Mouse (Mus musculus): Measurements from ENCODE around the gene Chid1. TPM values are rescaled to one million over a fixed set of nuclear protein-coding genes. Genes with fewer than 3 reads are reported as not detected.
"Not testable (repeated sequence)": the region's sequence is repeated elsewhere in the genome, so short reads cannot be mapped to it uniquely, and the experiment has no call there.

The Chid1 gene
- polyA plus RNA-seq, 1 experiment from 2014 or later: 23.8 TPM

- Histone ChIP-seq H3K9me3 (no peaks in the 10 kb centered on the region), H3K4me1 (peaks cover 40% of the 10 kb centered on the region), H3K4me3 (no peak overlapping the region)
Measured at GRCm38 (mm10) chr7:141451928-141452327, 87.7 kb downstream of the Chid1 start.

GRCm38 (mm10) chr7:141447110-141447991 is 92.3 kb downstream of the Chid1 start, which contains the start of gene Rplp2:
Rplp2 (plus strand) TSS chr7:141447370.
- WGBS: under 1% methylated on average over 63 of the region's 63 CpGs
- H3K4me1 ChIP-seq: peaks cover 37% of the 10 kb centered on the region

More at GRCm38 (mm10) chr7:141451928-141452327, 87.7 kb downstream of the Chid1 start:
- Histone ChIP-seq H3K27ac (replicated peaks) (no peak overlapping the region), H3K36me3 (replicated peaks) (peaks cover 47% of the 10 kb centered on the region), H3K27me3 (replicated peaks; ENCODE audit: low read depth, poor library complexity, severe bottlenecking) (peaks cover 9% of the 10 kb centered on the region; the same call in 1 of the 2 replicates)
- DNase-seq (ENCODE audit: low spot score): no peak

GRCm38 (mm10) chr7:141446374-141446773 is 93.3 kb downstream of the Chid1 start:
- 86% methylated on average over 3 of the region's 3 CpGs for WGBS
- H3K4me3 ChIP-seq: peak overlapping the region; percentile 96
- 0 out of 2 replicates have a peak overlapping the region, but pooled peaks have one; percentile 95 for H3K27ac ChIP-seq (replicated peaks)
- H3K4me1 ChIP-seq: peaks cover 47% of the 10 kb centered on the region
- H3K36me3 ChIP-seq (replicated peaks): peaks cover 45% of the 10 kb centered on the region
- H3K9me3 ChIP-seq; H3K27me3 ChIP-seq (replicated peaks; ENCODE audit: low read depth, poor library complexity, severe bottlenecking); DNase-seq (ENCODE audit: low spot score): not testable (repeated sequence)

More at GRCm38 (mm10) chr7:141447110-141447991, 92.3 kb downstream of the Chid1 start, which contains the start of gene Rplp2:
- Histone ChIP-seq H3K9me3 (no peaks in the 10 kb centered on the region), H3K27ac (replicated peaks) (peak within 1 kb of the TSS; percentile 95), H3K27me3 (replicated peaks; ENCODE audit: low read depth, poor library complexity, severe bottlenecking) (no peaks in the 10 kb centered on the region), H3K4me3 (peak within 1 kb of the TSS; percentile 96), H3K36me3 (replicated peaks) (peaks cover 45% of the 10 kb centered on the region)
- peak; percentile 94 for DNase-seq (ENCODE audit: low spot score)

DNA sequence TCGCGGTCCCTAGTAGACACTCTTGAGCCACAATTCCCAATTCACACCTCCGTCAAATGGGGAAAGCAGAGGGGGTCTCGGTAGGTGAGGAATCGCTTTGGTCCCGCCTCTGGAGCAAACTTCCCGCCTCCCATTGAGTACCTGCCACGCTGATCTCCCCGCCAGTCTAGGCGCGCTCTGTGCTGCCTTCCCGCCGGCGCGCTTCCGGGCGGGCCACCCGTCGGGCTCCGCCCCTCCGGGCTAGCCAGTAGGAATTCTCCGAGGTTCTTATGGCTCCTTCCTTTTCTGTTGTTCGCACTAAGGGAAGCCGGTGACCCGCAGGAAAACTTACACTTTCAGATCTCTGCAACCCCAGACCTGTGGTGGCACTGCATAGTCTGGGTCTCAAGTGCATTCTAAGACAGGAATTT is 95.8 kb downstream of the Chid1 start, which contains the start of gene Pidd1:
Gene Pidd1, minus strand, starts transcription at position 198 of the 410 bp plus-strand sequence.
- Histone ChIP-seq H3K4me1 (peaks cover 47% of the 10 kb centered on the region), H3K27ac (replicated peaks) (peak within 1 kb of the TSS; percentile 87), H3K4me3 (peak within 1 kb of the TSS; percentile 64), H3K9me3 (no peaks in the 10 kb centered on the region), H3K36me3 (replicated peaks) (peaks cover 45% of the 10 kb centered on the region), H3K27me3 (replicated peaks; ENCODE audit: low read depth, poor library complexity, severe bottlenecking) (no peaks in the 10 kb centered on the region)
- peak; percentile 90 for DNase-seq (ENCODE audit: low spot score)
- under 1% methylated on average over 25 of the region's 25 CpGs for WGBS

Other genes with a start within 250 kb of the Chid1 start
- gene Drd4, start 247.9 kb downstream of the Chid1 start, polyA plus RNA-seq (2016; fragmentation: Nextera tagmentation; extraction: Ambion mirVana): 0.60 and 0.86 TPM in 2 replicates
- 57.9 and 65.0 TPM in 2 replicates for gene Deaf1, start 212.2 kb downstream of the Chid1 start, polyA plus RNA-seq (2016; fragmentation: Nextera tagmentation; extraction: Ambion mirVana)
- 44.9 and 49.0 TPM in 2 replicates for gene Tmem80, start 212.1 kb downstream of the Chid1 start, polyA plus RNA-seq (2016; fragmentation: Nextera tagmentation; extraction: Ambion mirVana)
- 12.1 and 13.0 TPM in 2 replicates for gene Eps8l2, start 201.0 kb downstream of the Chid1 start, polyA plus RNA-seq (2016; fragmentation: Nextera tagmentation; extraction: Ambion mirVana)
- 297 and 299 TPM in 2 replicates for gene Taldo1, start 147.7 kb downstream of the Chid1 start, polyA plus RNA-seq (2016; fragmentation: Nextera tagmentation; extraction: Ambion mirVana)
- gene Gatd1, start 125.7 kb downstream of the Chid1 start, polyA plus RNA-seq (2016; fragmentation: Nextera tagmentation; extraction: Ambion mirVana): 48.5 and 50.8 TPM in 2 replicates
- gene Cend1, start 110.4 kb downstream of the Chid1 start, polyA plus RNA-seq (2016; fragmentation: Nextera tagmentation; extraction: Ambion mirVana): 7.7 and 8.4 TPM in 2 replicates
- gene Slc25a22, start 102.0 kb downstream of the Chid1 start, polyA plus RNA-seq (2016; fragmentation: Nextera tagmentation; extraction: Ambion mirVana): 49.3 and 52.2 TPM in 2 replicates
- 24.9 and 26.0 TPM in 2 replicates for gene Pidd1, start 95.8 kb downstream of the Chid1 start, polyA plus RNA-seq (2016; fragmentation: Nextera tagmentation; extraction: Ambion mirVana)
- gene Rplp2, start 92.5 kb downstream of the Chid1 start, polyA plus RNA-seq (2016; fragmentation: Nextera tagmentation; extraction: Ambion mirVana): 1,198 and 1,200 TPM in 2 replicates
- 13.2 and 14.3 TPM in 2 replicates for gene Pnpla2, start 84.7 kb downstream of the Chid1 start, polyA plus RNA-seq (2016; fragmentation: Nextera tagmentation; extraction: Ambion mirVana)
- gene Cracr2b, start 78.8 kb downstream of the Chid1 start, polyA plus RNA-seq (2016; fragmentation: Nextera tagmentation; extraction: Ambion mirVana): 6.6 and 8.3 TPM in 2 replicates
- gene Cd151, start 72.5 kb downstream of the Chid1 start, polyA plus RNA-seq (2016; fragmentation: Nextera tagmentation; extraction: Ambion mirVana): 20.6 and 22.4 TPM in 2 replicates
- gene Polr2l, start 64.7 kb downstream of the Chid1 start, polyA plus RNA-seq (2016; fragmentation: Nextera tagmentation; extraction: Ambion mirVana): 84.0 and 86.0 TPM in 2 replicates
- 32.6 and 34.2 TPM in 2 replicates for gene Tspan4, start 64.6 kb downstream of the Chid1 start, polyA plus RNA-seq (2016; fragmentation: Nextera tagmentation; extraction: Ambion mirVana)
- gene Ap2a2, start 22.3 kb upstream of the Chid1 start, polyA plus RNA-seq (2016; fragmentation: Nextera tagmentation; extraction: Ambion mirVana): 98.1 and 99.2 TPM in 2 replicates
- 0.11 and 0.14 TPM in 2 replicates for gene Muc6, start 115.5 kb upstream of the Chid1 start, polyA plus RNA-seq (2016; fragmentation: Nextera tagmentation; extraction: Ambion mirVana)
- gene Muc2, start 150.5 kb upstream of the Chid1 start, polyA plus RNA-seq (2016; fragmentation: Nextera tagmentation; extraction: Ambion mirVana): 0.26 and 0.36 TPM in 2 replicates
- gene Muc5ac, start 249.1 kb upstream of the Chid1 start, polyA plus RNA-seq (2016; fragmentation: Nextera tagmentation; extraction: Ambion mirVana): not detected in 2 replicates